Mouse (Mus musculus) stomach, postnatal 0 days (tissue): Measurements from ENCODE around the gene Snx32.

Experiments
- CTCF ChIP-seq: IDR thresholded peaks from 2 replicates; pipeline ENCODE4 v1.5.1; 2016; ENCODE audit warnings: antibody characterized with exemption, low read depth, mild to moderate bottlenecking, moderate library complexity
- EP300 ChIP-seq: optimal IDR thresholded peaks from 2 replicates; pipeline ENCODE3; 2016; ENCODE audit warnings: antibody characterized with exemption

- TF ChIP-seq CTCF (no peak), EP300 (no peak)
These were observed 35.9 kb downstream of the Snx32 start for GRCm38 (mm10) chr19:5474281-5475068.
